Mouse (Mus musculus) heart, postnatal 0 days (tissue): Measurements from ENCODE around the gene a.

Experiments
- CTCF ChIP-seq: IDR thresholded peaks from 2 replicates; pipeline ENCODE4 v1.5.1; 2016; ENCODE audit warnings: antibody characterized with exemption, control low read depth, low read depth
- EP300 ChIP-seq: IDR thresholded peaks from 2 replicates; pipeline ENCODE4 v1.6.1; 2016; ENCODE audit warnings: antibody characterized with exemption, low read depth

GRCm38 (mm10) chr2:154827521-154827920 is 36.3 kb downstream of the a start:
- TF ChIP-seq EP300, result no peak
- no peak for TF ChIP-seq CTCF
